Mouse (Mus musculus) left cerebral cortex, adult 9 months (tissue): ENCODE data around the gene Bcat1.

Experiments used
- DNase-seq, 2 experiments: peaks; one replicate each; pipeline ENCODE4 v3.0.0; 2022; ENCODE audit warnings: low spot score in 2 of 2

Bcat1 gene

GRCm38 (mm10) chr6:144944435-144945365 lies 131.3 kb downstream of the Bcat1 start:
- no peak for DNase-seq
